Mouse (Mus musculus): Measurements from ENCODE around the gene Ankra2. TPM values are rescaled to one million over a fixed set of nuclear protein-coding genes. Genes with fewer than 3 reads are reported as not detected.
A peak's percentile ranks its signal among the peaks of the same experiment; 100 is the strongest.

Gene Ankra2
- polyA plus RNA-seq, 1 experiment from 2014 or later: 8.6 TPM

- Histone ChIP-seq H3K9me3 (ENCODE audit: low read length) (no peaks in the 10 kb centered on the region), H3K36me3 (replicated peaks; ENCODE audit: insufficient read depth, low read length) (peaks cover 48% of the 10 kb centered on the region), H3K4me1 (ENCODE audit: insufficient read depth) (peaks cover 19% of the 10 kb centered on the region), H3K27ac (ENCODE audit: low read depth) (no peak overlapping the region), H3K27me3 (ENCODE audit: insufficient read depth, low read length) (no peaks in the 10 kb centered on the region), H3K4me2 (ENCODE audit: low read depth, low read length) (0 out of 2 replicates have a peak overlapping the region, but pooled peaks have one; percentile 22), H3K4me3 (ENCODE audit: low read depth, low read length) (no peak overlapping the region), H3K9ac (replicated peaks) (no peak overlapping the region)
- WGBS (ENCODE audit: insufficient replicate concordance): 60% methylated on average over 7 of the region's 7 CpGs
- no peak for TF ChIP-seq EP300 (IDR thresholded peaks at IDR 0.05; ENCODE audit: low read depth)
- TF ChIP-seq CTCF (IDR thresholded peaks at IDR 0.05; ENCODE audit: low read depth): no peak
- no peak for ATAC-seq
- DNase-seq: no peak
These were observed 50.8 kb downstream of the Ankra2 start for GRCm38 (mm10) chr13:98313631-98314030.

GRCm38 (mm10) chr13:98315124-98315523, 52.2 kb downstream of the Ankra2 start:
- Histone ChIP-seq H3K9ac (replicated peaks) (no peak overlapping the region), H3K9me3 (ENCODE audit: low read length) (no peaks in the 10 kb centered on the region), H3K36me3 (replicated peaks; ENCODE audit: insufficient read depth, low read length) (peaks cover 40% of the 10 kb centered on the region), H3K27ac (ENCODE audit: low read depth) (no peak overlapping the region), H3K27me3 (ENCODE audit: insufficient read depth, low read length) (no peaks in the 10 kb centered on the region), H3K4me2 (ENCODE audit: low read depth, low read length) (peak overlapping the region; percentile 83), H3K4me1 (ENCODE audit: insufficient read depth) (peaks cover 19% of the 10 kb centered on the region), H3K4me3 (ENCODE audit: low read depth, low read length) (peak overlapping the region; percentile 99; the same call in 1 of the 2 replicates)
- DNase-seq (no peak), ATAC-seq (no peak)
- TF ChIP-seq CTCF (IDR thresholded peaks at IDR 0.05; ENCODE audit: low read depth) (no peak), EP300 (IDR thresholded peaks at IDR 0.05; ENCODE audit: low read depth) (no peak)
- WGBS (ENCODE audit: insufficient replicate concordance): 63% methylated on average over 4 of the region's 4 CpGs

GRCm38 (mm10) chr13:98316140-98316479, 53.2 kb downstream of the Ankra2 start:
- Histone ChIP-seq H3K36me3 (replicated peaks; ENCODE audit: insufficient read depth, low read length) (peaks cover 30% of the 10 kb centered on the region), H3K4me1 (ENCODE audit: insufficient read depth) (peaks cover 19% of the 10 kb centered on the region), H3K9ac (replicated peaks) (peak overlapping the region; percentile 98), H3K4me2 (ENCODE audit: low read depth, low read length) (peak overlapping the region; percentile 83), H3K9me3 (ENCODE audit: low read length) (no peaks in the 10 kb centered on the region), H3K4me3 (ENCODE audit: low read depth, low read length) (peak overlapping the region; percentile 99), H3K27me3 (ENCODE audit: insufficient read depth, low read length) (no peaks in the 10 kb centered on the region), H3K27ac (ENCODE audit: low read depth) (peak overlapping the region; percentile 95)
- no peak for ATAC-seq
- no peak for TF ChIP-seq EP300 (IDR thresholded peaks at IDR 0.05; ENCODE audit: low read depth)
- TF ChIP-seq CTCF (IDR thresholded peaks at IDR 0.05; ENCODE audit: low read depth): no peak
- no peak for DNase-seq
- under 1% methylated on average over 16 of the region's 17 CpGs for WGBS (ENCODE audit: insufficient replicate concordance)

GRCm38 (mm10) chr13:98316480-98317245, 53.8 kb downstream of the Ankra2 start, which contains the start of gene Btf3:
Gene Btf3, minus strand, starts transcription at chr13:98317006.
- H3K36me3 ChIP-seq (replicated peaks; ENCODE audit: insufficient read depth, low read length): peaks cover 24% of the 10 kb centered on the region
- H3K9me3 ChIP-seq (ENCODE audit: low read length): no peaks in the 10 kb centered on the region
- under 1% methylated on average over 67 of the region's 90 CpGs for WGBS (ENCODE audit: insufficient replicate concordance)
- no peaks in the 10 kb centered on the region for H3K27me3 ChIP-seq (ENCODE audit: insufficient read depth, low read length)
- peak; percentile 92 for ATAC-seq
- H3K4me1 ChIP-seq (ENCODE audit: insufficient read depth): peaks cover 19% of the 10 kb centered on the region
- peak within 1 kb of the TSS; percentile 95 for H3K27ac ChIP-seq (ENCODE audit: low read depth)
- peak within 1 kb of the TSS; percentile 99 for H3K4me3 ChIP-seq (ENCODE audit: low read depth, low read length)
- H3K4me2 ChIP-seq (ENCODE audit: low read depth, low read length): peak within 1 kb of the TSS; percentile 83
- TF ChIP-seq CTCF (IDR thresholded peaks at IDR 0.05; ENCODE audit: low read depth) (peak; percentile 40), EP300 (IDR thresholded peaks at IDR 0.05; ENCODE audit: low read depth) (peak; percentile 50; the same call in 1 of the 2 replicates)
- H3K9ac ChIP-seq (replicated peaks): peak within 1 kb of the TSS; percentile 98
- peak; percentile 96 for DNase-seq

GRCm38 (mm10) chr13:98317246-98317677, 54.4 kb downstream of the Ankra2 start:
- peaks cover 18% of the 10 kb centered on the region for H3K36me3 ChIP-seq (replicated peaks; ENCODE audit: insufficient read depth, low read length)
- ATAC-seq (peak; percentile 29; the same call in 1 of the 2 replicates), DNase-seq (peak; percentile 18)
- peak overlapping the region; percentile 83 for H3K4me2 ChIP-seq (ENCODE audit: low read depth, low read length)
- peaks cover 19% of the 10 kb centered on the region for H3K4me1 ChIP-seq (ENCODE audit: insufficient read depth)
- peak overlapping the region; percentile 99 for H3K4me3 ChIP-seq (ENCODE audit: low read depth, low read length)
- no peaks in the 10 kb centered on the region for H3K9me3 ChIP-seq (ENCODE audit: low read length)
- H3K27me3 ChIP-seq (ENCODE audit: insufficient read depth, low read length): no peaks in the 10 kb centered on the region
- H3K27ac ChIP-seq (ENCODE audit: low read depth): peak overlapping the region; percentile 95
- TF ChIP-seq EP300 (IDR thresholded peaks at IDR 0.05; ENCODE audit: low read depth): no peak
- TF ChIP-seq CTCF (IDR thresholded peaks at IDR 0.05; ENCODE audit: low read depth): no peak
- WGBS (ENCODE audit: insufficient replicate concordance): 1% methylated on average over 16 of the region's 16 CpGs
- peak overlapping the region; percentile 98 for H3K9ac ChIP-seq (replicated peaks)

- Histone ChIP-seq H3K36me3 (replicated peaks; ENCODE audit: insufficient read depth, low read length) (peaks cover 13% of the 10 kb centered on the region), H3K4me3 (ENCODE audit: low read depth, low read length) (peak overlapping the region; percentile 99), H3K9me3 (ENCODE audit: low read length) (no peaks in the 10 kb centered on the region), H3K9ac (replicated peaks) (no peak overlapping the region), H3K4me2 (ENCODE audit: low read depth, low read length) (peak overlapping the region; percentile 83), H3K27ac (ENCODE audit: low read depth) (no peak overlapping the region), H3K4me1 (ENCODE audit: insufficient read depth) (peaks cover 19% of the 10 kb centered on the region), H3K27me3 (ENCODE audit: insufficient read depth, low read length) (no peaks in the 10 kb centered on the region)
- 75% methylated on average over 6 of the region's 6 CpGs for WGBS (ENCODE audit: insufficient replicate concordance)
- ATAC-seq (no peak), DNase-seq (no peak)
- TF ChIP-seq CTCF (IDR thresholded peaks at IDR 0.05; ENCODE audit: low read depth) (no peak), EP300 (IDR thresholded peaks at IDR 0.05; ENCODE audit: low read depth) (no peak)
These were observed 55.0 kb downstream of the Ankra2 start for GRCm38 (mm10) chr13:98317911-98318310.

Other genes with a start within 250 kb of the Ankra2 start
- 0.57 and 0.74 TPM in 2 replicates for gene Arhgef28, start 56.6 kb upstream of the Ankra2 start, polyA plus RNA-seq (2015; fragmentation: Nextera tagmentation; extraction: Ambion mirVana)
- gene Utp15, start within 50 bp of the Ankra2 start, polyA plus RNA-seq (2015; fragmentation: Nextera tagmentation; extraction: Ambion mirVana): 5.7 and 7.5 TPM in 2 replicates
- gene Gm21976, start 16.8 kb downstream of the Ankra2 start, polyA plus RNA-seq (2015; fragmentation: Nextera tagmentation; extraction: Ambion mirVana): not detected in 2 replicates
- 306 and 312 TPM in 2 replicates for gene Btf3, start 53.9 kb downstream of the Ankra2 start, polyA plus RNA-seq (2015; fragmentation: Nextera tagmentation; extraction: Ambion mirVana)
- gene Foxd1, start 91.2 kb downstream of the Ankra2 start, polyA plus RNA-seq (2015; fragmentation: Nextera tagmentation; extraction: Ambion mirVana): not detected in 2 replicates
- 0.63 and 0.84 TPM in 2 replicates for gene Gm10320, start 228.9 kb downstream of the Ankra2 start, polyA plus RNA-seq (2015; fragmentation: Nextera tagmentation; extraction: Ambion mirVana)